Mouse (Mus musculus): ENCODE results near the gene Dnah14.
"Not testable (repeated sequence)": the region's sequence is repeated elsewhere in the genome, so short reads cannot be mapped to it uniquely, and the experiment has no call there.

Dnah14 gene

DNA sequence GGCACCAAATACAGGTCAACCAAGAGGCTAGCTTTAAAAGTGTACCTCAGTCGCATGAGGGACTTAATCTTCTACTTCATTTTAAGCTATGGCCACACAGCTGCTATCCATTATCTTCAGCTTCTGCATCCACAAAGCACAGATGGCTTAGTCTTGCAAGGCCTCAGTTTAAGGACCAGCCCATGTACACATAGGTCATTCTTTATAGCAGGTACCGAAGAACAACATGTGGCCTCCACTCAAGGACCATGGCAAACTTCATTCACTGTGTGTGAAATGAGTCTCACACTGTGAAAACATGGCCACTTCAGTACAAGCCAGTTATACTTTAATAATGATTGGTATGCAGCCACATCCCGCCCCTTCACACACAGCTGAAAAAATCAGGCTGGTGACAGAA lies 34.8 kb downstream of the Dnah14 start:
- DNase-seq (ENCODE audit: low spot score): no peak

DNA sequence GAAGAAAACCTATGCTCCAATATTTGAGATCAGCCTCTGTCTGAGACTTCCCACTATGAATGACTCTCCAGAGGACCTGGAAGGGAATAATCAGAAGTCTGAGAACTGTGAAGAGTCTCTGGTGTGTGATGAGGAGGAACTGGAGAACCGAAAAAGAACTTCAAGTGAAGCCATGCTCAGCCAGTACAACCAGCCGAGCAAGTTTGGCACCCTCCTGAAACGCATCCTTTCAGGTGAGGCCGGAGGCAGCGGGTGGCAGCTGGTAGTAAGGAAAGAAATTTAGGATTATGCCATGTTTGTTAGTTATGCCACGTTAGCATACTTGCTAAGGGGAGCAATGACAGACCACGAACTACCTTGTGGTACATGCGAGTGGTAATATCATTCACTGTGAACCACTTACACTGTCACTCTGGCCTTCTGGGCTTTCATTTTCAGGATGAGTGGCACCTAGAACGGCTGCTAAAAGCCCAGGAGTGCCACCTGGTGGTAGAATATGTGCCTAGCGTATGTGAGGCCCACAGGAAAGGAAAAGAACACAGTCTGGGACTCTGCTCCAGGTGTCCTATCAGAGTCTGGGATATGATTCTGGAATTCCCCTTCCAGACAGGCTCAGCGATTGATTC lies 39.6 kb downstream of the Dnah14 start:
- DNase-seq (ENCODE audit: low spot score): peak; percentile 50

DNA sequence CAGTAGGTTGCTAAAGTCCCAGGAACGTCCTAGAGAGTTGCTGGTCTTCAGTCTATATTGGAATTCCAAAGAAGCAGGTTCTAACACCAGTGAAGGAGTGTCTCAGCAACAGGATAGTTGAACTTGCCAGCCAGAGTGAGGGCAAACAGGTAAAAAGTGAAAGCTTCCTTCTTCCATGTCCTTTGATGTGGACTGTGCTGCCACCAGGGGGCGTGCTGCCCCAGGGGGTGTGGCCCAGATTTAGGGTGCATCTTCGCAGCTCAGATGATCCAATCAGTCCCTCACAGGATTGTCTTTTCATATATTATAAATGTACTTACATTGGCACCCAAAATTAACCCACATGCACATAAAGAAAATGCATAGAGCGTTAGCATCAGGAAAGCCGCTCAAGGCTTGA lies 41.0 kb downstream of the Dnah14 start:
- no peak for DNase-seq (ENCODE audit: low spot score)

DNA sequence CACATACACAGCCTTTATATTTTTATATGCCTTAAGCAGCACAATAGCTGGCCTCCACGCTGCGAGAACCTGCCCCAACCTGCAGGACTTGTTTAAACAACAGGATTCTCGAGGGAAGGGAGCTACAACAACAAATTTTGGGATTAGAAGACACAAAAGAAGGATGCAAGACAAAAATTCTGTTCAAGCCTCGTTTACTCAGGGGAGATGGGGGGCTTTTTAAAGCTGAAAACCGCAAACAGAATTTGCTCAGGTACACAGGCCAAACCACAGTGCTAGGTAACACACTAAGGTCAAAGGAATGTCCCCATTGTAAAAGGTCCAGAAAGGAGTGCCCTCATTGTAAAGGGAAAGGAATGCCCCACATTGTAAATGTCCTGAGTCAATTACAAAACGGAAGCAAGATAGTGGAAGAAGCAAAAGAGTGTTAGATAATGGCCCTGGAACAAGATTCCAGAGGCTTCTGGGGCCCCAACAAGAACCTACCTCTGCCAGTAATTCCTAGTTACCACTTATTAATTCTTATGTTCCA lies 46.9 kb downstream of the Dnah14 start:
- no peak for DNase-seq (ENCODE audit: low spot score)

DNA sequence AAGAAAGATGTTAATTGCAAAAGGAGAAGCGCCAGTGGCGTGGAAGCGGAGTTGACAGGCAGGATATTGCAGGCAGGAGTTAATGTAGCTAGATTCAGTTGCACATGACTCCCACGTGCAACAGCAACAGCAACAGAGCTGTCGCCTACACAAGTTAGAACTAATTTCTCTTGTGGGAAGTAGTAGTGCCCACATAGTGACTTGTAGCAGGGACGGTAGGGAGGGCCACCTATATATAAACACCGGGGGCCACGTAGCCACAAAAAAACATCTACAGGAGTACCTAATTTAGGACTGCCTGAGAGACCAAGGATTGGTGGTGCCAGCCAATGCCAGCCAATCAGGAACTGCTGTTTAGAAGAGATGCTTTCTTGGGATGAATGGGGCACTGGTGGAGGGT lies 48.5 kb downstream of the Dnah14 start:
- no peak for DNase-seq (ENCODE audit: low spot score)

DNA sequence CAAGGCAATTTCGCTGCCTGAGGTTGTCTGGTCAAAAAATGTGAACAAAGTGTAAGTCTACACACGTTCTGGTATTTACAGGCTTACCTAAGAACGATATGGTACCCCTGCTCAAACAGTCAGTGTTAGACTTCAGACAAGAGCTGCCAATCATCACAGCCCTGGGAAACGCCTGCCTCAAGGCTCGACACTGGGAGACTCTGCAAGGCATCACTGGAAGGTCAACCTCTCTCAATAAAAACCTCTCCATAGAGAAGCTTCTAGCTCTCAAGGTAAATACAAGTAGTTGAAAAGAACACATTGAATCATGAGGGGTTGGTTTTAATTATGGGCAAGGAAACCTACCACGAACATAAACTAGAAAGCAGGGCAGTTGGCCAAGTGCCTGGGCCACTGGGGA lies 51.9 kb downstream of the Dnah14 start:
- DNase-seq (ENCODE audit: low spot score): no peak

DNA sequence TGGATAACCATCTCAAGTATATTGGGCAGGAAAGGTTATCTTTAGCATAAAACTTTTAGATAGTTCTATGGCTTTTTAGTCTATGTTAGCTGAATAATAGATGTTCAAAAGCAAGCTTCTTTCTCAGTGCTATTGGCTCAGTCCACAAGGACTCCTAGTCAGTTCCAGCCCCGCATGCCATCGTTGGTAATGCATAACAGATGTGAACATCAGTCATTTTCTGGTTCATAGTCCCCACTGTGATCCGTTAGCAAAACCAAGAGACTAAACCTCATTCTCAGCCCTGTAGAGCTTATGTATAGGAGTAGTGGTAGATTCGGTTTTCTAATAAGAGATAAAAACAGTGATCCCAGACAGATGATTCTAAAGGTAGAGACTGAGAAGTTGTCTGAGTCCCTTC lies 55.0 kb downstream of the Dnah14 start:
- no peak for DNase-seq (ENCODE audit: low spot score)

DNA sequence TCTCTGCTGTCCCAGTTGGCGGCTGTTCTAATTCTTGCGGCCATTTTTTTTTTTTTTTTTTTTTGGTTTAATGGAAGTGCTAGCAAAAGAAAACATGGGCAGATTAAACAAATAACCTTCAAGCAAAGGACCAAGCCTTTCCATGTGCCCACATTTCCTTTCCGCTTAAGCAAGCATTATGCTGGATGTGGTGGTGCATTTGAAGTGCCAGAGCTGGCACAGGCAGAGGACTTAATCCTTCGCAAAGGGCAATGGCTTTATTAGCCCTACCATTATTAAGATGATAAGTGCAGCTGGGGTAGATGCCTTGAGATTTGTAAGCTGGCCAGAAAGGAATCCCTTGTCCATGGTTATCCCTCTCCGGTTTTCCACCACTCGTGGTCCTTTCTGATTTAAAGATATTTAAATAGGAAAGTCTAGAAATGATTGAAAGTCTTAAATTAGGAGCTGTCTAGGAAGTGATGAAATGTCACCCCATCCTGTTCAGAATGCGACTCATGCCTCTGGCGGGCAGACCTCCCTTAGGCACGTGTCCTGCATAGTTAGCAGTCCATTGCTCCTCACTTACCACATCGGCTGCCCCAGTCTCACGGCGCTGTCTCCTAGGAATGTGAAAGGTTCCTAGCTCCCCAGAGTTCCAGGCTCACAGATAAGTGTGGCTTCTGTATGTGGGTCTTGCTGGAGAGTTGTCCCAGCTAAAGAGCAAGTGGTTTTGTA lies 61.8 kb downstream of the Dnah14 start:
- no peak for DNase-seq (ENCODE audit: low spot score)

DNA sequence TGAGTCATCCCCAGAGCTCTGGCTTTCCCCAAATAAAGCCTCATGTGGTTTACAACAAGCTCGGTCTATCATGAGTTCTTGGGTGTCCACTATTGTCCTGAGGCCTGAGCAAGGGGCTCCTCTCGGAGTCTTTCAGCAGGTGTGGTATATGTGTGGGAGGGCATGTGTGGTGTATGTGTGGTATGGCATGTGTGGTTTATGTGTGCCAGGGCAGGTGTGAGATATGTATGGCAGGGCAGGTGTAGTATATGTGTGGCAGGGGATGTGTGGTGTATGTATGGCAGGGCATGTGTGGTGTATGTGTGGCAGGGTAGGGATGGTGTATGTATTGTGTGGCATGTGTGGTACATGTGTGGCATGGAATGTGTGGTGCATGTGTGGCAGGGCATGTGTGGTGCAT lies 64.0 kb downstream of the Dnah14 start:
- DNase-seq (ENCODE audit: low spot score): no peak

DNA sequence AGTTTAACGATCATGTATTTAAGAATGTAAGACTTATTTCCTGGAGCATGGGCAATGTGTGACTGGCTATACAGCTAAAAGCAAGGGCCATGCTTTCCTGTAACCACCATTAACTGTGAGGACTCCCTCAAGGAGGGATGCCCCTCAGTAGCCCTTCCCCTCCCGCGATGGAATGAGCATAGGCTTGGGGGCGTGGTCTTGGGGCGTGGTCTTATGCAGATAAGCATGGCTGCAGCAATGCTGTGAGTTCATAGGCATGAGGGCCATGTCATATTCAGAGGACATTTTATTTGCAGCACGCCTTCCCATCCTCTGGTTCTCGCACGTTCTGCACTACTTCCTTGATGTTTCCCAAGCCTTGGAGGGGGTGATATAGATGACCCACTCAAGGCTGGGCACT lies 71.1 kb downstream of the Dnah14 start:
- no peak for DNase-seq (ENCODE audit: low spot score)

DNA sequence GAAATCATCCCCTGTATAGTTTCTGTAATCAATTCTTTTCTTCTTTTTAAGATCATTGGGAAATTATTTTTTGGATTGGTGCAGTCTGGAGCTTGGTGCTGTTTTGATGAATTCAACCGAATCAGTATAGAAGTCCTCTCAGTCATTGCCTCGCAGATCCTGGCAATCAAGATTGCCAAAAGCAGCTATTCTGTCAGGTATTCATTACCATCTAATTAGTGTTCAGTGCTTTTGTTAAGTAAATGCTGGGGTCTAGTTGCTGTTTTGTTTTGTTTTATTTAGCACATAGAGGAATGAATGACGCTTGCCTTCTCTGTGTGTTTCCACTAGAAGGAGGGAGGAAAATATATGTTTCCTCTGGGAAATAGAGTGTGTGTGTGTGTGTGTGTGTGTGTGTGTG lies 77.1 kb downstream of the Dnah14 start:
- DNase-seq (ENCODE audit: low spot score): no peak

DNA sequence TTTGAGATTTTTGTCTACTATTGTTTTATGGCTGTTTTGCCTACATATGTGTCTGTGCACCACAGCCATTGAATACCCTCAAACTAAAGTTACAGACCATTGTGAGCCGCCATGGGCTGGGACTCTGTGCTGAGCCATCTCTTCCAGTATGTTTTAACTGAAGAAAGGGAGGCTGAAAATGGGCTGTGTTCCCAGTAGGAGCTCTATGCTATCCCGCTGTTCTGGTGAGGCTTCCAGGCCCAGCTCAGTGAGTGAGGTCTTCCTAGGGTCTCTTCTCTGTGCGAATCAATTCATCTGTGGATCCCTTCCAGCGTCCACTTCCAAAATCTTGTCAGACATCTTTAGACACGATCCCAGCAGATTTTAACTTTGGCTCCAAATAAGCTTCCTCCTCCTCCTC lies 80.1 kb downstream of the Dnah14 start:
- no peak for DNase-seq (ENCODE audit: low spot score)

DNA sequence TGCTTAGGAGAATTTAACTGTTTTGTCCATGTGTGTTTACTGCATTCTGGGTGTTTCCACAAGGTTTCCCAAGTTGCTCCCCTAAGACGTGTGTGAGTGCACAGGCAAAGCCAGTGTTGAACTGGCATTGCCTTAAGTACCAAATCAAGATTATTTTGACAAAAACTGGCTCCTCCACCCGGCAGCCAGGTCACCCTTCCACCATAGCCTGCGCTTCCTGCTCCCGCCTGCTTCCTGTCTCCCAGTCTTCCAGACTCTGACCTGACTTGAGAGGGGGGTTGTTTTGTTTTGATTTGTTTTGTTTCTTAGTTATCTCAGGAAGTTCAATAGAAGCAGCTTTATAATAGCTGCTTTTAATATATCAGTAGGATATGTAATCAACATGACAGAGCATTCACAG lies 90.4 kb downstream of the Dnah14 start:
- DNase-seq (ENCODE audit: low spot score): no peak

DNA sequence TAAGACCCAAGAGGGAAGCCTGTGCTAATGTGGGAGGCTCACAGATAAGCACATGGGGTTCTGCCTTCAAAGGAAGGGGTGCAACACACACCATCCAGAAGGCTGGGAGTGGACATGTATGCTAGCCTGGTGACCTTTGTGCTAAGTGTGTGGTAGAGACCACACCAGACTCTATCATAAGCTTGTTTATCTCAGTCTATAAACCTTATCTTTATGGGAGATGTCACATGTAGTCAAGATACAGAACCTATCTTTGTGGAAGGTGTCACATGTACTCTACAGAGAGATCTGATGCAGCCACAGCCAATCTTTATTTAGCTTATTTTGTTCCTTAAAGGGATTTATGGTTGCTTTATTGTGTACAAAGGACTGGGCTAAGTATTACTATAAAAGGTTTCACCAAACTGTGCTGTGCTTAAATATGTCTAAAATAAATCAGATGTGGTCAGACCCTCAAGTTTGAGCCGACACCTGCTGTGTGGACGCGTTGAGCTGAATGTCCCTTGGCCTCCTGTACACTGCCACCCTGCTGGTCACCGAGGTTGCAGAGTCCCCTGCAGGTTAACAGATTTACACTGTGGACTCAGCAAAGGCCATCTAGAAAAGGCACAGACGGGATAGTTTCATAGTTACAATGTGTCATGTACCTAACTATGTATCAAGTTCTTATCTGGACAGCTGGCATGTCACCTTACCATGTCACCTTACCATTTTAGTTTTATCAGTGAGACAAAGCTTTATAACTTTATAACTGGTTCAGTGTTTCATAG lies 118.6 kb downstream of the Dnah14 start:
- no peak for DNase-seq (ENCODE audit: low spot score)

DNA sequence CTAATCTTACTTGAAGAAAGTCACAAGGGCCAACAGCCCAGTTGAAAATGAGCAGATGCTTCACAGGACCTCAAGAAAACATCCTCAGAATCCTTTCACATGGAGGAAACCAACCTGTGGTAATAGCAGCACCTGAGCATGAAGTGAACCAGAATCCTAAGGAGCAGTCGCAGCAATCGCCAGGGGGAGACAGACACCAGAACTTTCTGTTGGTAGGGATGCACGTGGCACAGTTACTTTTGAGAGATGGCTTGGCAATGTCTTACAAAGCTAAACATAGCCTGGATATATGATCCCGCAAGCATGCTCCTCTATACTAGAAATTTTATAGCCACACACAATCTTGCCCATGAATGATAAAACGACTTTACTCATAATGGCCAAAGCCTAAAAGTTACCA lies 152.3 kb downstream of the Dnah14 start:
- DNase-seq (ENCODE audit: low spot score): peak; percentile 13

DNA sequence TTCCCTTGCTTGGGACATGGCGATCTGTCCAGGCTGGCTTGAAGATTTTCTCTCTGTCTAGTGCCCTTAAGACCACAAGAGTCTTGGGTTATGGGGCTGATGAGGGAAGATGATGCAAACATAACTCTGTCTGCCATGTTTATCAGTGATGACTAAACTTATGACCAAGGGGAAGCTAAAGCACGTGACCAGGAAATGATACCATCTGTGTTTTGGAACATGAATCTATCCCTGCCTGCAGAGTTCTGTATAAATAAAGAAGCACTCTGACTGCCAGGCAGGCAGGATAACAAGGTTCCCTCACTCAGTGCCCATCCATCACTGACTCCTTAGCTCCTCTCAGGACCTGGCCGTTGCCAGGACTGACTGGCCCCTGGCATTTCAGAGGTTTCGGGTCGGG lies 157.2 kb downstream of the Dnah14 start:
- no peak for DNase-seq (ENCODE audit: low spot score)

DNA sequence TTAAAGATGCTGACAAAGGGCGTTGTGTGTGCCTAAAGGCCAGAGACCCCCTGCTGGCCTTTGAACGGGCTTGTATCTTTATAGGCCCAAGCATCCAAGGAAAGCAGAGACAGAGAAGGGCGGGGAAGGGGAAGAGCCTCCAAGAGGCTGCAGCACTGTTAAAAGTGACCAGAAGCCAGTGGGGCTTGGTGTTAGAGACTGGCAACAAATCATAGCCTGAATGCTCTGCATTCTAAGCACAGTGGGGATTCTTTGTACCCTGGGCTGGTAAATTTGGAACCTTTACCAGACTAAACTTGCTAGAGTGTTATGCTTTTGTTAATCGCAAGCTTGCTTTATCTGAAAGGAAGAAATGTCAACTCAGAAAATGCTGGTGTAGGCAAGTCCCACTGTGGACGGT lies 163.9 kb downstream of the Dnah14 start:
- DNase-seq (ENCODE audit: low spot score): no peak

DNA sequence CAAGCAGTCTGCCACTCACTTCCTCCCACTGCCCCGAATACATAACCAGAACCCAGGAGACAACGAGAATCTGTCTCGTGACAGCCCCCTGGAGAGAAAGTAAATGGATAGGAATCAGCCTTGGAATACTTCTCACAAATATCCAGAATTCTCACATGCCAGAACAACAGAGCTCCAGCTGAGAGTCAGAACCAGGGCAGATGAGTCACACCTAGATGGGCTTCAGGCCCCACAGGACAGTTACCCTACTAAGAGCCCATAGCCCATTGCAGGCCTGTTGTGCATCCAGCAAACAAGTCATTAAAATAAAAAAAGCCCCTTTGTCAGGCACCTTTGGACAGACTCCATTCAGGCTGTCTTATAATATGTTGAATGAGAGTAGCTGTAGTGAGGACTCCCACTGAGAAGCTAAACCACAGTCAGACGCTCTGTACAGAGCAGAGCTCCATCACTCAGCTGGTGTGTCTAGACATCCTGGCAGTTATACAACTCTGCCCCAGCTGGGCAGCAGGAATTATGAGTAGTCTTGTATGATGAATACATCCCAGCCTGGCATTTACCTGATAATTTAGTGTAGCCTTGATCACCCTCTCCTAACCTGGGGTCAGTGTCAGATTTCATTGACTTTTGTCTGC lies 166.0 kb downstream of the Dnah14 start:
- no peak for DNase-seq (ENCODE audit: low spot score)

DNA sequence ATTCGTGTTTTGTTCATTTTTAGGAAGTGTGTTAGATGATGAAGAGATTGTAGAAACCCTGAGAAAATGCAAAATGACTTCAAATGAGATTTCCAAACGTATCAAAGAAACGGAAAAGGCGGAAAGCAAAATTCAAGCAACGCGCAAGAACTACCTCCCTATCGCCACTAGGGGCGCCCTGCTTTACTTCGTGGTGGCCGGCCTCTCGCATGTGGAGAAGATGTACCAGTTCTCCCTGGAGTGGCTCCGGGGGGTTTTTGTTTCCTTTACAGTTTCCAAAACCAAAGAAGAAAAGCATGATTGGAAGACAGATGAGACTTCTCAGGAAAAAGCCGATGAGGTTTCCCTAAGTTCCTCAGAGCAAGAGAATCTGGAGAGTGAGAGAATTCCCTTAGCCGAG lies 193.0 kb downstream of the Dnah14 start:
- no peak for DNase-seq (ENCODE audit: low spot score)

DNA sequence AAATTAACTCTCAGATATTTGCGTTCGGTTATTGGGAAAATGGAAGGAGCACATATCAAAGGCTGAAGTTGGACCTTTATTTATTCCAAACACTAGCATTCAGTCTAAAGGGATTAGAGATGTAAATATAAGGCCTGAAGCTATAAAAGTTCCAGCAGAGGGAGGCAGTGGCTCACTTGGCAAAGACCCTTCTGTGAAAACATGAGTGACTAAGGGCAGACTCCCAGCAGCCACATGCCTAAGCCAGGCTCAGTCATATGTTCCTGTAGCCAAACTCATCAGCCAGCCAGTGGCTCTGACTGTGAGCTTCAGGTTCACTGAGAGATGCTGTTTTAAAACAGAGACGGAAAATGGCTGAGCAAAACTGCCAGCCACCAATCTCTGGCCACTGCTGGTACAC lies 195.5 kb downstream of the Dnah14 start:
- DNase-seq (ENCODE audit: low spot score): no peak

DNA sequence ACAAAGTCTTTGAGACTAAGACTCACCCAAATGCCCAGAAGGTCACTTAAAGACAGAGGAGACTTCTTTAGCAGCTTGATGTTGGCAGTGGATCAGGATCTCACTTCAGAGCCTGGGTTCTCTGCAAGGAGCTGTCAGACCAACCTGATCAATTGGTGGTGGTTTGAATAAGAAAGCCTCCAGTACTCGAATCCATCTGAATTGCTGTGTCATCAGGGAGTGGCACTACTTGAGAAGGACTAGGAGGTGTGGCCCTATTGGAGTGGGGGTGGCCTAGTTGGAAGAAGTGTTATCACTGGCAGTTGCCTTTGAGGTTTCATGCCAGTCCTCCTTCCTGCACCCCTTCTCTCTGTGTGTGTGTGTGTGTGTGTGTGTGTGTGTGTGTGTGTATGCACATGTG lies 200.2 kb downstream of the Dnah14 start:
- DNase-seq (ENCODE audit: low spot score): no peak

DNA sequence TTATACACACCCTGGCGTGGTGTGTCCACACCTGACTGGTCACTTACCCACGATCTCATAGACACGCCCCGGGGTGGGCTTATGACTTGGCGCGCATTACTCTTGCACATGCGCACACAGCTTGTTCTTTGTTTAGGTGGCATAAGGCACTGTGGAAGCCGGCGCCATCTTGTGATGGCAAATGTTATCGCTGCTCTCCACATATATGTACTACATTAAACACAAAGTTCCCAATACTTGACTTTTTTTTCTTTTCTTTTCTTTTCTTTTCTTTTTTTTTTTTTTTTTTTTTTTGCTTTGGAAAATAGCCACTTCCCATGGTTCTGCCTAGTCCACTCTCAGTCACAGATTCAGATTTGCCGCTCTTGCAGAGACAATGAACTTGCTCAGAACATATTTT lies 206.2 kb downstream of the Dnah14 start:
- DNase-seq (ENCODE audit: low spot score): not testable (repeated sequence)

DNA sequence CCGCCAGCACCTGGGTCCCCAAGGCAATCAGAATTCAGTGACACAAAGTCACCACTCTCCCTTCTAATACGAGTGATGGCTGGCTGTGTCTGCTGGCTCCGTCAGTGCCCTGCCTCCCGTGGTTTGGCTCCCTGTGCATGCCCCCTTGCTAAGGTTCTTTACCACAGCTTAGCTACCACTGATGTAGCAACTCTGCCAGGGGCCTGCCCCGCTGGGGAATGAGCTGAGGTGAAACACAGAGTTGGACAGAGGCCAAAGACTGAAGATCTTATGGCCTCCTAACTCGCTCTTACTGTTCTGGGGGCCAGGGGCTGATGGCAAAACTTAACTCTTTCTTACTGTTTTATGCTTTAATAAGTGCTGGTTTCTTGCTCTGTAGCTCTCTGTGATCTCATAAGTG lies 213.6 kb downstream of the Dnah14 start:
- DNase-seq (ENCODE audit: low spot score): no peak

All from layer of hippocampus, adult 9-10 months (tissue).